Mouse (Mus musculus) heart, embryonic 11.5 days (tissue): Measurements from ENCODE around the gene Gm17949. TPM values are rescaled to one million over a fixed set of nuclear protein-coding genes. Genes with fewer than 3 reads are reported as not detected.
"Not testable (repeated sequence)": the region's sequence is repeated elsewhere in the genome, so short reads cannot be mapped to it uniquely, and the experiment has no call there.

Experiments
- ATAC-seq: fragments of 200-750 bp; cut with Nextera tagmentation; replicated peaks from 2 replicates; pipeline ENCODE4 v1.8.0; 2017; ENCODE audit warnings: moderate library complexity; ENCODE audit not compliant: insufficient number of reproducible peaks, low FRiP score, low TSS enrichment
- H3K27ac ChIP-seq: fragments of 300-500 bp; sonication (generic); 2 replicates; pipeline ENCODE4 v1.5.1; 2014; ENCODE audit warnings: mild to moderate bottlenecking, low read depth, low read length
- H3K27me3 ChIP-seq: fragments of 300-500 bp; sonication (generic); 2 replicates; pipeline ENCODE4 v1.6.1; 2014; ENCODE audit warnings: mild to moderate bottlenecking, low read length, mixed read lengths; ENCODE audit not compliant: control insufficient read depth, insufficient read depth
- H3K36me3 ChIP-seq: fragments of 300-500 bp; sonication (generic); 2 replicates; pipeline ENCODE4 v1.6.1; 2014; ENCODE audit warnings: mild to moderate bottlenecking, low read length, moderate library complexity, mixed read lengths; ENCODE audit not compliant: control insufficient read depth, insufficient read depth
- H3K4me1 ChIP-seq: fragments of 300-500 bp; sonication (generic); 2 replicates; pipeline ENCODE4 v1.6.1; 2014; ENCODE audit warnings: low read length; ENCODE audit not compliant: control insufficient read depth, insufficient read depth
- H3K4me2 ChIP-seq: fragments of 300-500 bp; sonication (generic); 2 replicates; pipeline ENCODE4 v1.6.1; 2014; ENCODE audit warnings: mild to moderate bottlenecking, moderate library complexity
- H3K4me3 ChIP-seq: fragments of 300-500 bp; sonication (generic); 2 replicates; pipeline ENCODE4 v1.5.1; 2014; ENCODE audit warnings: low read depth, low read length
- H3K9ac ChIP-seq: fragments of 300-500 bp; sonication (generic); 2 replicates; pipeline ENCODE4 v1.6.1; 2014; ENCODE audit warnings: mild to moderate bottlenecking, low read depth, low read length, moderate library complexity
- H3K9me3 ChIP-seq: fragments of 300-500 bp; sonication (generic); replicated peaks from 2 replicates; pipeline ENCODE4 v1.6.1; 2016; ENCODE audit warnings: low read length; ENCODE audit not compliant: control insufficient read depth
- WGBS: fragments of 180-500 bp; shearing (Covaris S2); extraction: QIAGEN DNeasy Blood & Tissue Kit; methylation state at CpG from one replicate; pipeline ENCODE4 v1.1.7; 2014; ENCODE audit not compliant: insufficient replicate concordance; 5-methylcytosine and 5-hydroxymethylcytosine counted together
- polyA plus RNA-seq: library from polyadenylated mRNA; unstranded; fragments of >200 nt; fragmentation: Nextera tagmentation; extraction: Ambion mirVana; gene quantifications from 2 replicates; pipeline ENCODE4 v1.2.1, GENCODE M21; 2014

The Gm17949 gene
- polyA plus RNA-seq, 1 experiment from 2014 or later = 0.17 TPM

GRCm38 (mm10) chr17:57047406-57047805, 36.1 kb downstream of the Gm17949 start:
- H3K4me3 ChIP-seq = no peak overlapping the region
- no peaks in the 10 kb centered on the region for H3K27me3 ChIP-seq
- no peak overlapping the region for H3K9ac ChIP-seq
- peaks cover 3% of the 10 kb centered on the region; the same call in 1 of the 2 replicates for H3K4me1 ChIP-seq
- H3K36me3 ChIP-seq = peaks cover 5% of the 10 kb centered on the region; the same call in 1 of the 2 replicates
- 0 out of 2 replicates have a peak, but pooled peaks have one; percentile 11 for ATAC-seq
- WGBS = 31% methylated on average over 5 of the region's 5 CpGs
- H3K4me2 ChIP-seq = no peak overlapping the region
- no peak overlapping the region for H3K27ac ChIP-seq
- no peaks in the 10 kb centered on the region for H3K9me3 ChIP-seq

GRCm38 (mm10) chr17:57048816-57049215, 37.5 kb downstream of the Gm17949 start:
- Histone ChIP-seq H3K36me3 (peaks cover 6% of the 10 kb centered on the region; the same call in 1 of the 2 replicates), H3K4me1 (no peaks in the 10 kb centered on the region), H3K27ac (no peak overlapping the region), H3K4me3 (no peak overlapping the region), H3K9ac (no peak overlapping the region), H3K9me3 (no peaks in the 10 kb centered on the region), H3K27me3 (no peaks in the 10 kb centered on the region), H3K4me2 (no peak overlapping the region)
- ATAC-seq = no peak
- 85% methylated on average over 3 of the region's 3 CpGs for WGBS

GRCm38 (mm10) chr17:57051679-57052078, 40.4 kb downstream of the Gm17949 start:
- H3K36me3 ChIP-seq, H3K27me3 ChIP-seq, H3K9ac ChIP-seq, H3K4me2 ChIP-seq, H3K4me1 ChIP-seq, H3K4me3 ChIP-seq, H3K9me3 ChIP-seq, ATAC-seq, H3K27ac ChIP-seq: not testable (repeated sequence)
- WGBS = 80% methylated on average over 4 of the region's 4 CpGs

DNA sequence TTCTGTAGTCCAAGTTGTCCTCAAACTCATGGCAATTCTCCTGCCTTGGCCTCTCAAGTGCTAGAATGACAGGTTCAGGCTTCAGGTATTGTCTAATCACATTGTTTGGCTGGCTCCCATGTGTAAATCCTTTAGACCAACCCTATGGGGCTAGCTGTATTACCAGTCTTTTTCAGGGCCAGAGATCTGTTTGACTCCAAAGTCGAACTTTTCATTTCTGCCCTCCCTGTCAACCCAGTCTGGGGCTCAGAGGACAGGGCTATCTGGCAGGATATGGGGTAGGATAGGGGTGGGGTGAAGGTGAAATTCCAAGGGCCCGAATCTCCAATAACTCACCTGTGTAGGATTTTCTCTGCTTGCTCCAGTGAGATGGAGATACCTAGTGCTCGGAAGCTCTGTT, 45.0 kb downstream of the Gm17949 start:
- H3K36me3 ChIP-seq = peaks cover 4% of the 10 kb centered on the region; the same call in 1 of the 2 replicates
- peaks cover 9% of the 10 kb centered on the region; the same call in 1 of the 2 replicates for H3K4me1 ChIP-seq
- H3K4me3 ChIP-seq = no peak overlapping the region
- H3K9me3 ChIP-seq = no peaks in the 10 kb centered on the region
- no peak overlapping the region for H3K4me2 ChIP-seq
- no peak for ATAC-seq
- WGBS = 71% methylated on average over 3 of the region's 3 CpGs
- H3K9ac ChIP-seq = no peak overlapping the region
- H3K27ac ChIP-seq = no peak overlapping the region
- peaks cover 10% of the 10 kb centered on the region for H3K27me3 ChIP-seq

DNA sequence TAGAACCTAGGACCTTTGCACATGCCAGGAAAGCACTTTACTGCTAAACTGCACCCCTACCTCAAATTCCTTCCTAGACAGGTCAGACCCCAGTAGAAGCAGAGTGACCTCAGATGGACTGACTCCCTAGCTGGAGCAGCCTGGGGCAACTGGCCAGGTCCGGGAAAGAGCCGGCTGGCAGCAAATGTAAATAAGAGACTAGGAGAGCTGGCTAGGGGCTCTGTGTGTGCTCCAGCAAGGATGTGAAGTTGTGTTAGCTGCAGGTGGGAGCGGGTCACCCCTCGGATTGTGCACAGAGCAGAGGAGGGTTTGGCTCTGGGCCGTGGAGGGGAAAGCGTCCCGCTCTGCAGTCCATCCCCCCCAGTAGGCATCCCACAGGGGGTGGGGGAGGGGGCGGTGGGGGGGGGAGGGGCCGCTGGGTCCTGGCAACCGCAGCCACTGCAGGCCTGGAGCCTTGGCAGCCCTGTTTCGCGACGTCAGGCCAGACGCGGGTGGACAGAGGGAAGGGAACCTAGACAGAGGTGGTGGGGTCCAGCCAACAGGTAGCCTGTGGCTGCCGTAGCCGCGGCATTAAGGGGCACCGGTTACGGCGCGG, 47.7 kb downstream of the Gm17949 start, which contains the start of gene Crb3:
Gene Crb3, plus strand, starts transcription at position 215 of the 595 bp plus-strand sequence.
- Histone ChIP-seq H3K4me2 (peak within 1 kb of the TSS; percentile 91), H3K4me1 (peaks cover 17% of the 10 kb centered on the region), H3K36me3 (no peaks in the 10 kb centered on the region), H3K27me3 (peaks cover 32% of the 10 kb centered on the region), H3K9ac (peak within 1 kb of the TSS; percentile 86), H3K9me3 (no peaks in the 10 kb centered on the region), H3K27ac (no peak within 1 kb of the TSS), H3K4me3 (peak within 1 kb of the TSS; percentile 81)
- ATAC-seq = 0 out of 2 replicates have a peak, but pooled peaks have one; percentile 7
- WGBS = 1% methylated on average over 19 of the region's 22 CpGs

GRCm38 (mm10) chr17:57059486-57059977, 48.3 kb downstream of the Gm17949 start, which contains the start of gene Slc25a23:
Slc25a23 (minus strand) TSS chr17:57059863.
- ATAC-seq = peak; percentile 62
- Histone ChIP-seq H3K27me3 (peaks cover 37% of the 10 kb centered on the region), H3K9ac (peak within 1 kb of the TSS; percentile 86), H3K27ac (peak within 1 kb of the TSS; percentile 50; the same call in 1 of the 2 replicates), H3K36me3 (no peaks in the 10 kb centered on the region), H3K4me1 (peaks cover 17% of the 10 kb centered on the region), H3K9me3 (no peaks in the 10 kb centered on the region), H3K4me3 (peak within 1 kb of the TSS; percentile 81), H3K4me2 (peak within 1 kb of the TSS; percentile 91)
- WGBS = 1% methylated on average over 35 of the region's 45 CpGs

DNA sequence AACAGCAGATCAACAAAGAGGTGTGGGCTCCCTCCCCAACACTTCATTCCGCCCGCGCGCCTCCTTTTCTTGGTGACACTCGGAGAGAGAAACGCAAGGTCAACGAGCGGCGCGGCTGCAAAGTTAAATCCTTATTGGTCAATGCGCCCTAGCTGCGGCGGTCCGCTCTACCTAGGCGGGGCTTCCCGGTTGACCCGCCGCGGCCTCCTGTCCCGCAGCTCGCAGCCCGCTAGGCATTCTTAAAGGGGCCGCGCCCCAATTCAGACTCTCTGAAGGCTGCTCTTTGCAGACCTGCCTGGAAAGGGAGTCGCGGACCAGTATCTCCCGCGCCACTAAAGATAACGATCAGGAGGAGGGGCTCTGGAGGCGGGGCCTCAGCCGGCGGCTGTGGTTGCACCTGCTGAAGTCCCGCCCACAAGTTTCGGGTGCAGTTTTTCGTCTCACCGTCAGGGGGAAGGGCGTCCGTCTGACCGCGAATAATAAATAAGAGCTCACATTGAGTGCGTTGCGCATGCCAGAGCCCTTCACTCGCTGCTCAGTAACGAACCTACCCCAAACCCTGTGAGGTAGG, 49.0 kb downstream of the Gm17949 start:
- peak; percentile 81 for ATAC-seq
- H3K36me3 ChIP-seq = no peaks in the 10 kb centered on the region
- H3K4me1 ChIP-seq = peaks cover 17% of the 10 kb centered on the region
- H3K4me3 ChIP-seq = peak overlapping the region; percentile 81
- peak overlapping the region; percentile 86 for H3K9ac ChIP-seq
- H3K27me3 ChIP-seq = peaks cover 44% of the 10 kb centered on the region
- WGBS = under 1% methylated on average over 44 of the region's 44 CpGs
- H3K27ac ChIP-seq = peak overlapping the region; percentile 50; the same call in 1 of the 2 replicates
- H3K4me2 ChIP-seq = peak overlapping the region; percentile 91
- no peaks in the 10 kb centered on the region for H3K9me3 ChIP-seq

- peaks cover 46% of the 10 kb centered on the region for H3K27me3 ChIP-seq
- peak overlapping the region; percentile 91 for H3K4me2 ChIP-seq
- no peak overlapping the region for H3K9ac ChIP-seq
- no peak overlapping the region for H3K27ac ChIP-seq
- whole genome bisulfite sequencing = 42% methylated on average over 10 of the region's 10 CpGs
- H3K36me3 ChIP-seq = no peaks in the 10 kb centered on the region
- peak overlapping the region; percentile 81; the same call in 1 of the 2 replicates for H3K4me3 ChIP-seq
- no peak for ATAC-seq
- peaks cover 17% of the 10 kb centered on the region for H3K4me1 ChIP-seq
- no peaks in the 10 kb centered on the region for H3K9me3 ChIP-seq
Measured at GRCm38 (mm10) chr17:57061069-57061468, 49.8 kb downstream of the Gm17949 start.
